Mouse (Mus musculus) liver, embryonic 14.5 days (tissue): ENCODE data around the gene Speg. TPM values are rescaled to one million over a fixed set of nuclear protein-coding genes. Genes with fewer than 3 reads are reported as not detected.

Source experiments
- ATAC-seq: fragments of 200-750 bp; cut with Nextera tagmentation; 2 replicates; pipeline ENCODE4 v1.8.0; 2017; ENCODE audit warnings: moderate number of reproducible peaks, mild to moderate bottlenecking, moderate library complexity; ENCODE audit not compliant: insufficient read depth
- DNase-seq, 3 experiments: peaks; one replicate each; pipeline ENCODE4 v3.0.0-alpha.2; 2012 to 2013; ENCODE audit warnings: low read depth in 3 of 3, low spot score in 3 of 3
- H3K27ac ChIP-seq: fragments of 300-500 bp; sonication (generic); 2 replicates; pipeline ENCODE4 v1.5.1; 2014; ENCODE audit warnings: moderate library complexity, mild to moderate bottlenecking, control low read depth, inconsistent platforms
- H3K27me3 ChIP-seq: fragments of 300-500 bp; sonication (generic); 2 replicates; pipeline ENCODE4 v1.6.1; 2014; ENCODE audit warnings: mild to moderate bottlenecking, low read length, moderate library complexity; ENCODE audit not compliant: control insufficient read depth, insufficient read depth
- H3K36me3 ChIP-seq: fragments of 300-500 bp; sonication (generic); replicated peaks from 2 replicates; pipeline ENCODE4 v1.6.1; 2014; ENCODE audit warnings: low read depth; ENCODE audit not compliant: control insufficient read depth, insufficient read depth
- H3K4me1 ChIP-seq, 2 experiments: fragments of 200-500 bp in 1 of 2; fragments of 300-500 bp in 1 of 2; sonication (generic) in 1 of 2; replicated peaks; 2 replicates each; pipeline ENCODE4 v1.6.1; 2012 to 2014; ENCODE audit warnings: antibody characterized with exemption in 1 of 2, inconsistent platforms in 1 of 2, low read length in 1 of 2; ENCODE audit not compliant: control insufficient read depth in 2 of 2, insufficient read depth in 2 of 2
- H3K4me2 ChIP-seq: fragments of 300-500 bp; sonication (generic); 2 replicates; pipeline ENCODE4 v1.6.1; 2014; ENCODE audit warnings: low read depth, mild to moderate bottlenecking, control low read depth, moderate library complexity
- H3K4me3 ChIP-seq, 2 experiments: fragments of 200-500 bp in 1 of 2; fragments of 300-500 bp in 1 of 2; sonication (generic) in 1 of 2; 2 replicates each; pipeline ENCODE4 v1.5.1; 2012 to 2014; ENCODE audit warnings: low read depth in 2 of 2, low read length in 2 of 2, mild to moderate bottlenecking in 2 of 2, control low read depth in 1 of 2, inconsistent platforms in 1 of 2, moderate library complexity in 1 of 2; ENCODE audit not compliant: insufficient read depth in 1 of 2
- H3K9ac ChIP-seq: fragments of 300-500 bp; sonication (generic); replicated peaks from 2 replicates; pipeline ENCODE4 v1.6.1; 2014; ENCODE audit warnings: mild to moderate bottlenecking, control low read depth, moderate library complexity
- H3K9me3 ChIP-seq: fragments of 300-500 bp; sonication (generic); 2 replicates; pipeline ENCODE4 v1.6.1; 2016; ENCODE audit warnings: low read length, mixed read lengths; ENCODE audit not compliant: control insufficient read depth
- CTCF ChIP-seq: IDR thresholded peaks from 2 replicates; pipeline ENCODE4 v1.5.1; 2016; ENCODE audit warnings: antibody characterized with exemption, low read depth, control low read depth
- EP300 ChIP-seq: IDR thresholded peaks from 2 replicates; pipeline ENCODE4 v1.6.1; 2016; ENCODE audit warnings: antibody characterized with exemption, low read depth
- WGBS: fragments of 180-500 bp; shearing (Covaris S2); extraction: QIAGEN DNeasy Blood & Tissue Kit; methylation state at CpG from one replicate; pipeline ENCODE4 v1.1.7; 2014; ENCODE audit not compliant: insufficient replicate concordance; 5-methylcytosine and 5-hydroxymethylcytosine counted together
- polyA plus RNA-seq, 2 experiments: library from polyadenylated mRNA; depleted of rRNA in 1 of 2; stranded (reverse) in 1 of 2; unstranded in 1 of 2; fragments of >200 nt; fragmentation: Nextera tagmentation in 1 of 2; extraction: Ambion mirVana in 1 of 2; gene quantifications; 2 replicates each; pipeline versions ENCODE4 v1.2.1 to v1.2.3; 2012 to 2014

Speg gene
- polyA plus RNA-seq, 2 experiments = 8.4 to 8.5 TPM

DNA sequence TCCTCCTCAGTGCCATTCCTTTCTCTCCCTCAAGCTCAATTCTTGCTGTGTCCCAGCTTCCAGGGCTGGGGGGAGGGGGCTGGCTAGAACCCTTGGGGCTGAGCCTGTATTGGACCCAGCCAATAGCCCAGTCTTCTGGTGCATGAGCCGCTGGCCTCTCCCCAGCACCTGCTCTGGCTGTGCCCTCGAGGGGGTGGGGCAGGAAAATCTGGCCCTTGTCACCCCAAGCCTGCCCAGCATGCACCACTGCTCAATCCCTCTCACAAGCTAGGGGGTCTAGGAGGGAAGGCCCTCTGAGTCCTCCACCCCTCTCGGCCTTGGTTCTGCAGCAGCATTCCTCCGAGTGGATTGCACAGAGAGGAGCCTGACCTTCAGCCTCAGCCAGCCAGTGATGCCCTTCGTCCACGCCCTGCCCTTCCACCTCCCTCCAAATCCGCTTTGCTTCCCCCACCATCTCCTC is 12.4 kb downstream of the Speg start:
- Histone ChIP-seq H3K9me3 (no peaks in the 10 kb centered on the region), H3K9ac (no peak overlapping the region), H3K4me3 (no peak overlapping the region), H3K27me3 (peaks cover 48% of the 10 kb centered on the region), H3K27ac (no peak overlapping the region), H3K4me1 (no peaks in the 10 kb centered on the region), H3K4me2 (no peak overlapping the region), H3K36me3 (no peaks in the 10 kb centered on the region)
- DNase-seq (no peak), ATAC-seq (no peak)
- WGBS = 25% methylated on average over 7 of the region's 7 CpGs
- TF ChIP-seq CTCF = no peak
- TF ChIP-seq EP300 = no peak

- Histone ChIP-seq H3K9ac (no peak overlapping the region), H3K27me3 (peaks cover 41% of the 10 kb centered on the region), H3K27ac (no peak overlapping the region), H3K4me1 (no peaks in the 10 kb centered on the region), H3K4me3 (no peak overlapping the region), H3K36me3 (no peaks in the 10 kb centered on the region), H3K9me3 (no peaks in the 10 kb centered on the region), H3K4me2 (no peak overlapping the region)
- no peak for TF ChIP-seq CTCF
- TF ChIP-seq EP300 = no peak
- ATAC-seq (no peak), DNase-seq (no peak)
- WGBS = 6% methylated on average over 91 of the region's 94 CpGs
These were observed 13.1 kb downstream of the Speg start for GRCm38 (mm10) chr1:75387929-75388897.

DNA sequence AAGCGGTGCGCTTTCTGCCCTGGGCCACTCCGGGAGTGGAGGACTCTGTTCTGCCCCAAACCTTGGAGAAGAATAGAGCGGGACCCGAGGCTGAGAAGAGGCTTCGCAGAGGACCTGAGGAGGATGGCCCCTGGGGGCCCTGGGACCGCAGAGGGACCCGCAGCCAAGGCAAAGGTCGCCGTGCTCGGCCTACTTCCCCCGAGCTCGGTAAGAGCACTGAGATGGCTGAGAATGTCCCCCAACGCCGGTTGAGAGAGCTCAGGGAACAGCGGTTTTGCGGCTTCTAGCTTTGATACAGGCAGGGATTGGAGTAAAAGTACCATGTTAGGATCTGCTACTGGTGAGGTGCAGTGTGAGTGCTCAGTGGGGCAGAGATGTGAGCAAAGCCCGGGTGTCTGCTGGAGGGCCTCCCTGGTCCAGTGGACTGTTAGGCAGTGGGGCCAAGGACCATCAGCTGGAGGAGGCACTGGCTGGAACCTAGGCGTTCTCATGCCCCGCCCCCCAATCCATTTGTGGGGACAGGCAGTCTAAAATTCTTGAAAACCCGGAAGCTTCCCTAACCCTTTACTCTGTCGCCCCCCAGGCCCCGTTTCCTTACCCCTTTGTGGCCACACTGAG is 13.9 kb downstream of the Speg start:
- DNase-seq = no peak
- no peak overlapping the region for H3K4me2 ChIP-seq
- no peak for TF ChIP-seq CTCF
- TF ChIP-seq EP300 = no peak
- no peak overlapping the region for H3K27ac ChIP-seq
- 19% methylated on average over 23 of the region's 23 CpGs for WGBS
- no peak overlapping the region for H3K9ac ChIP-seq
- no peaks in the 10 kb centered on the region for H3K9me3 ChIP-seq
- H3K4me3 ChIP-seq = no peak overlapping the region
- H3K4me1 ChIP-seq = no peaks in the 10 kb centered on the region
- no peak for ATAC-seq
- H3K36me3 ChIP-seq = no peaks in the 10 kb centered on the region
- H3K27me3 ChIP-seq = peaks cover 41% of the 10 kb centered on the region

DNA sequence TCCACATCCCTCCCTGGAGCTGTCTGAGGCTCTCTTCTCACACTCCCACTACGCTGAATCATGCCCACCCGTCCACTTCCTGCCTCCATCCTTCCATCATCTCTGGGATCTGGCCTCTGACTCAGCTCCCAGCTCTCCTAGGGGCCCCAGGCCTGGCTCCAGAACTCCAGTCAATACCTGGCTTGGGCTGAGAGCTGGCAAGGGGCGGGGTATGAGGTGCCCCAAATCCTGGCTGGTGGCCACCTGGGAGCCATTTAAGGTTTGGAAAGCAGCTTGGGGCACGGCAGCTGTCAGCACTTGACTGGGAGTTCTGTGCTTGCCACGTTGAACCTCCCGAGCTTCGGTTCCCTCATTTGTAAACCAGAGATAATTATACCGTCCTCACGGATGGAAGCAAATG is 18.0 kb downstream of the Speg start:
- 60% methylated on average over 9 of the region's 9 CpGs for WGBS
- TF ChIP-seq EP300 (no peak), CTCF (no peak)
- H3K27ac ChIP-seq = no peak overlapping the region
- DNase-seq = no peak
- no peaks in the 10 kb centered on the region for H3K36me3 ChIP-seq
- peaks cover 21% of the 10 kb centered on the region for H3K27me3 ChIP-seq
- no peaks in the 10 kb centered on the region for H3K4me1 ChIP-seq
- H3K4me3 ChIP-seq = no peak overlapping the region
- H3K9ac ChIP-seq = no peak overlapping the region
- H3K4me2 ChIP-seq = no peak overlapping the region
- H3K9me3 ChIP-seq = no peaks in the 10 kb centered on the region
- ATAC-seq = no peak

DNA sequence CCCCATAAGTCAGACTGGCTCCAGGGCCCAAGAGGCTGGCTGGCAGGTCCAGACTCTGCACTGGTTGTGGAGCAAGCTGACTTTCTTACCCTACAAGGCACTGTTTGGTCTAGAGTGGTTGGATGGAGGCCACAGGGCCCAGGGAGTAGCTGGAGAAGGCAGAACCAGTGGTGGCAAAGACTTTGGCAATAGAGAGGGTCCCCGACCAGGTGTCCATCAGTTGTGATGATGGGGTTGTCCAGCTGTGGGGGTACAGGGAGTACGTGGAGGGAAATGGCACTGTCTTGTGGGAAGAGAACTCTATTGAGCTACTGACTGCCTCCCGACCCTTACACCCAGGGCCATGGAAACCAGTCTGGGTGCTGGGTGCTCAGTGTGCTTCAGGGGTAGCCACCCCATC is 18.7 kb downstream of the Speg start:
- Histone ChIP-seq H3K4me2 (no peak overlapping the region), H3K4me3 (no peak overlapping the region), H3K27ac (no peak overlapping the region), H3K9ac (no peak overlapping the region), H3K36me3 (no peaks in the 10 kb centered on the region), H3K27me3 (peaks cover 14% of the 10 kb centered on the region), H3K9me3 (no peaks in the 10 kb centered on the region), H3K4me1 (peaks cover 0 to under 1% of the 10 kb centered on the region in 2 experiments; a peak in 1 of 4 replicates)
- 59% methylated on average over 3 of the region's 3 CpGs for WGBS
- TF ChIP-seq EP300 (no peak), CTCF (no peak)
- DNase-seq (no peak), ATAC-seq (no peak)
